Mouse (Mus musculus) kidney, adult 2 months (tissue): ENCODE results near the gene Syt12.

ENCODE experiments used
- CTCF ChIP-seq: fragments of 200-500 bp; conservative IDR thresholded peaks from 2 replicates; pipeline ENCODE4 v1.5.1; 2011; ENCODE audit warnings: low read depth, mild to moderate bottlenecking, control low read depth, low read length, moderate library complexity, mixed read lengths; ENCODE audit not compliant: insufficient read depth, insufficient read length
- POLR2A ChIP-seq: fragments of 200-500 bp; IDR thresholded peaks from one replicate; pipeline ENCODE4 v1.6.1; 2011; ENCODE audit warnings: low read depth, low read length, control low read depth

GRCm38 (mm10) chr19:4515746-4516145 is 38.5 kb upstream of the Syt12 start:
- TF ChIP-seq CTCF (no peak), POLR2A (no peak)
